Mouse (Mus musculus) midbrain, embryonic 10.5 days (tissue): ENCODE results near the gene Cyp2u1. TPM values are rescaled to one million over a fixed set of nuclear protein-coding genes. Genes with fewer than 3 reads are reported as not detected.

Experiments
- DNase-seq: peaks from one replicate; pipeline ENCODE4 v3.0.0-alpha.2; 2017; ENCODE audit warnings: low spot score
- H3K27ac ChIP-seq: fragments of 300-500 bp; sonication (generic); replicated peaks from 2 replicates; pipeline ENCODE4 v1.5.1; 2016; ENCODE audit warnings: mild to moderate bottlenecking
- H3K27me3 ChIP-seq: fragments of 300-500 bp; sonication (generic); 2 replicates; pipeline ENCODE4 v1.6.1; 2016; ENCODE audit warnings: low read depth, mild to moderate bottlenecking; ENCODE audit not compliant: poor library complexity, severe bottlenecking
- H3K36me3 ChIP-seq: fragments of 300-500 bp; sonication (generic); 2 replicates; pipeline ENCODE4 v1.6.1; 2016; ENCODE audit warnings: mild to moderate bottlenecking, moderate library complexity
- H3K4me1 ChIP-seq: fragments of 300-500 bp; sonication (generic); 2 replicates; pipeline ENCODE4 v1.6.1; 2016
- H3K4me3 ChIP-seq: fragments of 300-500 bp; sonication (generic); 2 replicates; pipeline ENCODE4 v1.5.1; 2016; ENCODE audit warnings: mild to moderate bottlenecking, moderate library complexity
- H3K9me3 ChIP-seq: fragments of 300-500 bp; sonication (generic); replicated peaks from 2 replicates; pipeline ENCODE4 v1.6.1; 2016; ENCODE audit warnings: mild to moderate bottlenecking
- WGBS: fragments of 180-500 bp; shearing (Covaris S2); methylation state at CpG from one replicate; pipeline ENCODE4 v1.1.7; 2016; 5-methylcytosine and 5-hydroxymethylcytosine counted together
- polyA plus RNA-seq: library from polyadenylated mRNA; unstranded; fragments of >200 nt; fragmentation: Nextera tagmentation; extraction: Ambion mirVana; gene quantifications from 2 replicates; pipeline ENCODE4 v1.2.1, GENCODE M21; 2016

The Cyp2u1 gene
- polyA plus RNA-seq, 1 experiment from 2014 or later = 1.2 TPM

- H3K9me3 ChIP-seq = no peaks in the 10 kb centered on the region
- H3K4me1 ChIP-seq = no peaks in the 10 kb centered on the region
- peaks cover 16% of the 10 kb centered on the region for H3K27me3 ChIP-seq
- no peak overlapping the region for H3K27ac ChIP-seq
- H3K4me3 ChIP-seq = no peak overlapping the region
- no peak for DNase-seq
- 93% methylated on average over 7 of the region's 7 CpGs for WGBS
- H3K36me3 ChIP-seq = no peaks in the 10 kb centered on the region
These were observed 6.1 kb downstream of the Cyp2u1 start for GRCm38 (mm10) chr3:131296893-131297292.

GRCm38 (mm10) chr3:131295513-131296200 lies 7.4 kb downstream of the Cyp2u1 start:
- WGBS = 94% methylated on average over 12 of the region's 12 CpGs
- H3K9me3 ChIP-seq = 0 out of 2 replicates have a peak, but pooled peaks cover 3% of the 10 kb centered on the region

GRCm38 (mm10) chr3:131294503-131294902 lies 8.5 kb downstream of the Cyp2u1 start:
- Histone ChIP-seq H3K27me3 (no peaks in the 10 kb centered on the region), H3K36me3 (no peaks in the 10 kb centered on the region), H3K4me3 (no peak overlapping the region), H3K4me1 (no peaks in the 10 kb centered on the region), H3K9me3 (0 out of 2 replicates have a peak, but pooled peaks cover 3% of the 10 kb centered on the region), H3K27ac (no peak overlapping the region)
- WGBS = 54% methylated on average over 3 of the region's 3 CpGs
- no peak for DNase-seq

More at GRCm38 (mm10) chr3:131295513-131296200, 7.4 kb downstream of the Cyp2u1 start:
- Histone ChIP-seq H3K27ac (no peak overlapping the region), H3K27me3 (peaks cover 4% of the 10 kb centered on the region; the same call in 1 of the 2 replicates), H3K4me1 (no peaks in the 10 kb centered on the region), H3K36me3 (no peaks in the 10 kb centered on the region), H3K4me3 (no peak overlapping the region)
- DNase-seq = no peak

- Histone ChIP-seq H3K27ac (no peak overlapping the region), H3K4me1 (no peaks in the 10 kb centered on the region), H3K27me3 (no peaks in the 10 kb centered on the region), H3K36me3 (no peaks in the 10 kb centered on the region), H3K9me3 (0 out of 2 replicates have a peak, but pooled peaks cover 3% of the 10 kb centered on the region), H3K4me3 (no peak overlapping the region)
- 57% methylated on average over 3 of the region's 3 CpGs for WGBS
- no peak for DNase-seq
These were observed 10.1 kb downstream of the Cyp2u1 start for GRCm38 (mm10) chr3:131292959-131293358.

- no peak for DNase-seq
- Histone ChIP-seq H3K9me3 (0 out of 2 replicates have a peak, but pooled peaks cover 3% of the 10 kb centered on the region), H3K4me1 (no peaks in the 10 kb centered on the region), H3K27me3 (no peaks in the 10 kb centered on the region), H3K27ac (no peak overlapping the region), H3K4me3 (no peak overlapping the region), H3K36me3 (no peaks in the 10 kb centered on the region)
- 93% methylated on average over 2 of the region's 2 CpGs for whole genome bisulfite sequencing
These were observed 10.7 kb downstream of the Cyp2u1 start for GRCm38 (mm10) chr3:131292349-131292748.

DNA sequence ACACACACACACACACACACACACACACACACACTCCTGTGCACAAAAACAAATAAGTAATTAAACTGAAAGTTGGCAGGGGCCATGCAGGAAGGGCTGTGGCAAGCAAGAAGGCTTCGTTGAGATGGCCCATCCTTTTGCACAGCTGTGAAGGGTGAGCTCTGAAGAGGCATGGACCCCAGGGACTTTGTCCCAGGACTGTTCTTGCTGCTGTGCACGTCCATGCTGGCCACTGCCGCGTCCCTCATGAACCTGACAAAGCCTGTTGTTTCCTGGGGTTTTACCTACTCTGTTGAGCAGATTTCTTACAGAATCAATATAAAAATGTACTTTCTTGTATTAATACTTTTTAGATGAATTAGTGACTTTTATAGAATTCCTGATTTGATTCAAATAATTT lies 11.1 kb downstream of the Cyp2u1 start:
- DNase-seq = no peak
- no peak overlapping the region for H3K27ac ChIP-seq
- no peaks in the 10 kb centered on the region for H3K27me3 ChIP-seq
- no peak overlapping the region for H3K4me3 ChIP-seq
- H3K4me1 ChIP-seq = no peaks in the 10 kb centered on the region
- WGBS = 93% methylated on average over 4 of the region's 4 CpGs
- H3K36me3 ChIP-seq = no peaks in the 10 kb centered on the region
- 0 out of 2 replicates have a peak, but pooled peaks cover 3% of the 10 kb centered on the region for H3K9me3 ChIP-seq

DNA sequence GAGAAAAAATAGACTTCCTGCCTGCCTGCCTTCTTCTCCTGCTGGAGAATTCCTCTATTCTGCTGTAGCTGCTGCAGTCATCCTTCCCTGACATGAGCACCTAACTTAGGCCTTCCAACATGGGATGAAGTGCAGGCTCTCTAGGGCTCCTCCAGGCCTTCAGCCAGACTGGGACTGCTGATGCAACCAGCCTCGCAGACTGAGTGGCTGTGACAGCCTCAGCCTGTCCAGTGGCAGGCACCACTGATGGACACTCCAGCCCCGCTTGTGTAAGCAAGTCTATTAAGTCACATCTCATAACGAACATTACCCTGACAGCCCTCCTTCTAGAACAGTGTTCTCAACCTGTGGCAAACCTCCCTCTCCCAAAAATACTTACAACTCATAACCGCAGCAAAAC lies 28.9 kb downstream of the Cyp2u1 start:
- H3K36me3 ChIP-seq = no peaks in the 10 kb centered on the region
- no peaks in the 10 kb centered on the region; the same call in 1 of the 2 replicates for H3K9me3 ChIP-seq
- H3K4me3 ChIP-seq = no peak overlapping the region
- 86% methylated on average over 4 of the region's 4 CpGs for WGBS
- DNase-seq = no peak
- no peak overlapping the region for H3K27ac ChIP-seq
- H3K4me1 ChIP-seq = peaks cover 34% of the 10 kb centered on the region
- H3K27me3 ChIP-seq = peaks cover 20% of the 10 kb centered on the region

- no peaks in the 10 kb centered on the region for H3K36me3 ChIP-seq
- H3K9me3 ChIP-seq = no peaks in the 10 kb centered on the region
- peaks cover 38% of the 10 kb centered on the region for H3K4me1 ChIP-seq
- peaks cover 36% of the 10 kb centered on the region for H3K27me3 ChIP-seq
- DNase-seq = no peak
- WGBS = 67% methylated on average over 10 of the region's 10 CpGs
- H3K27ac ChIP-seq = peak overlapping the region; percentile 85
- peak overlapping the region; percentile 76 for H3K4me3 ChIP-seq
These were observed 30.5 kb downstream of the Cyp2u1 start for GRCm38 (mm10) chr3:131272374-131273100.

DNA sequence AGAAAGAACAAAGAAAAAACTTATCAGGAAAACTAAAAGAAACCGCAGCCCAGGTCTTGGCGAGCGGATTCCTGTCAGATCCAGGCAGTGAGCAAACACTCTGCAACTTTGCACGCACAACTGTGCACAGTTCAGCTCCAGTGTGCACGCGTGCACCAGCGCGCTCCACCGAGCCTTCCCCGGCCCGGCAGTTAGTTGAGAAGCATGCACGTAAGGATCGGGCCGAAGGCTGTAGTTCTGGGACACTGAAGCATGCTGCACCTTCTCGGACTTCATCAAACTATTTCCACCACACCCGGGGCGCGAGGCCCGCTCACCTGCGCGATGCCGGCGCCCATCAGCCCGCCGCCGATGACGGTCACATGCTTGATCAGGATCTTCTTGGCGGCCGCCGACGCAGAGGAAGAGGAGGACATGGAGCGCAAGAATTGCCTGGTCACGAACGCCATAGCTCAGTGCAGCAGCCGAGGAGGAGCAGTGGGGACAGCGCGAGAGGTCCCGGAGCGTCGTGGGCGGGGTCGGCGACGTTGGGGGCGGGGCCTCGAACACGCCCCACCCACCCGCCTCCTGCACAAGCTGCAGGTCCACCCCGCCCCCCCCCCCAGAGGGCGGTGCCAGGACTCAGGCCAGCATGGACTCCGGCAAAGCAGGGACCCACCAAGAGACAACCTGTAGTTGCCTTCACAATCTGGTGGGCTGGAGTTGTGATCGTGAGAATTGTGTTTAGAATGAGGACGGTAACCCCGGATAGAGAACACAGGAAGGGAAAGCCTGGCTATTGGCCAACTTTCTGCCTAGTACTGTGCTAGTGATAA lies 31.3 kb downstream of the Cyp2u1 start, which contains the start of gene Hadh:
TSS of gene Hadh (minus strand) at position 543 of the 815 bp plus-strand sequence.
- H3K4me3 ChIP-seq = peak within 1 kb of the TSS; percentile 76
- DNase-seq = peak; percentile 89
- H3K36me3 ChIP-seq = no peaks in the 10 kb centered on the region
- H3K9me3 ChIP-seq = no peaks in the 10 kb centered on the region
- under 1% methylated on average over 54 of the region's 54 CpGs for WGBS
- H3K27me3 ChIP-seq = peaks cover 44% of the 10 kb centered on the region
- H3K27ac ChIP-seq = peak within 1 kb of the TSS; percentile 85
- peaks cover 38% of the 10 kb centered on the region for H3K4me1 ChIP-seq

- Histone ChIP-seq H3K4me3 (peak overlapping the region; percentile 76), H3K27ac (peak overlapping the region; percentile 85; the same call in 1 of the 2 replicates), H3K9me3 (no peaks in the 10 kb centered on the region), H3K36me3 (no peaks in the 10 kb centered on the region), H3K27me3 (peaks cover 50% of the 10 kb centered on the region), H3K4me1 (peaks cover 38% of the 10 kb centered on the region)
- DNase-seq = peak; percentile 75
- 8% methylated on average over 8 of the region's 8 CpGs for WGBS
These were observed 31.9 kb downstream of the Cyp2u1 start for GRCm38 (mm10) chr3:131271157-131271556.

- H3K36me3 ChIP-seq = no peaks in the 10 kb centered on the region
- H3K27me3 ChIP-seq = peaks cover 56% of the 10 kb centered on the region
- H3K4me1 ChIP-seq = peaks cover 38% of the 10 kb centered on the region
- peak overlapping the region; percentile 76 for H3K4me3 ChIP-seq
- H3K9me3 ChIP-seq = no peaks in the 10 kb centered on the region
- no peak overlapping the region for H3K27ac ChIP-seq
- 19% methylated on average over 6 of the region's 6 CpGs for WGBS
- no peak for DNase-seq
These were observed 32.6 kb downstream of the Cyp2u1 start for GRCm38 (mm10) chr3:131270381-131270780.

DNA sequence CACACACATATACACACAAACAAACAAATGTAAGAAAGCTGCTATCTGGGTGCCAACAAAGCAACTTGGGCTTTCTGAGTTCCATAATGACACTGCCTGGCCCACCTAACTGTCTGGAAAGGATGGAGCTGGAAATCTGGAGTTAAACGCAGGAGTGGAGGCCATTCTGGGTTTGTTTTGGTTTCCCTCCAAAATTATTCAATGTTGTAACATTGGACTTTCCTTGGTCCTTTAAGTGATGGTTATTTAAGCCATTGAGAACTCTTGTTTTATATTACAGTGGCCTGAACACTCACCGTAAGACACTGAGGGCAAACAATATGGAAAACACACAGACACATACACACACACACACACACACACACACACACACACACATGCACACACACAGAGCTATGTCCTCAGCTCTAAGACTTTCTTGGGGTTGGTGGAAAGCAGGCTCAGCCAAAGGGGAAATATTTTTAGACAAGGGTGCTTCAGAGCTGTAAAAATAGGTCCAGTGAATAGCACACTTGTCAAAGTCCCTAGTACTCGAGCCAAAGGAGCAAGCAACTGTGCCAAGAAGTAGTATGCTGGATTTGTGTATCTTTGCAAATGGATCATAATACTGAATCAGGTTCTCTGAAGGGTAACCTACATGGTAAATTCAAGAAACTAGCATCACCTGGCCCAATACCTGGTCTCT lies 36.5 kb downstream of the Cyp2u1 start:
- Histone ChIP-seq H3K27ac (no peak overlapping the region), H3K9me3 (no peaks in the 10 kb centered on the region), H3K36me3 (peaks cover 19% of the 10 kb centered on the region), H3K4me3 (no peak overlapping the region), H3K4me1 (peaks cover 35% of the 10 kb centered on the region), H3K27me3 (peaks cover 49% of the 10 kb centered on the region)
- 92% methylated on average over 3 of the region's 3 CpGs for WGBS
- no peak for DNase-seq
